Mouse (Mus musculus) stomach, postnatal 0 days (tissue): ENCODE results near the gene Mdga1. TPM values are rescaled to one million over a fixed set of nuclear protein-coding genes. Genes with fewer than 3 reads are reported as not detected.

Experiments used
- ATAC-seq: fragments of 200-750 bp; cut with Nextera tagmentation; 2 replicates; pipeline ENCODE4 v1.8.0; 2017; ENCODE audit not compliant: low FRiP score, low TSS enrichment
- DNase-seq: peaks from one replicate; pipeline ENCODE4 v3.0.0-alpha.2; 2016; ENCODE audit warnings: low spot score
- H3K27ac ChIP-seq: fragments of 300-500 bp; sonication (generic); replicated peaks from 2 replicates; pipeline ENCODE4 v1.5.1; 2014; ENCODE audit warnings: mild to moderate bottlenecking, control low read depth
- H3K27me3 ChIP-seq: fragments of 300-500 bp; sonication (generic); 2 replicates; pipeline ENCODE4 v1.6.1; 2014; ENCODE audit warnings: low read length; ENCODE audit not compliant: control insufficient read depth, insufficient read depth
- H3K36me3 ChIP-seq: fragments of 300-500 bp; sonication (generic); 2 replicates; pipeline ENCODE4 v1.6.1; 2014; ENCODE audit warnings: low read length, mixed read lengths; ENCODE audit not compliant: control insufficient read depth, insufficient read depth
- H3K4me1 ChIP-seq: fragments of 300-500 bp; sonication (generic); replicated peaks from 2 replicates; pipeline ENCODE4 v1.6.1; 2014; ENCODE audit warnings: antibody characterized with exemption; ENCODE audit not compliant: control insufficient read depth, insufficient read depth
- H3K4me2 ChIP-seq: fragments of 300-500 bp; sonication (generic); replicated peaks from 2 replicates; pipeline ENCODE4 v1.6.1; 2014; ENCODE audit warnings: low read depth, mild to moderate bottlenecking, control low read depth, moderate library complexity
- H3K4me3 ChIP-seq: fragments of 300-500 bp; sonication (generic); 2 replicates; pipeline ENCODE4 v1.5.1; 2014; ENCODE audit warnings: low read depth, low read length, control low read depth
- H3K9ac ChIP-seq: fragments of 300-500 bp; sonication (generic); 2 replicates; pipeline ENCODE4 v1.6.1; 2014; ENCODE audit warnings: mild to moderate bottlenecking, low read length, control low read depth, mixed read lengths
- H3K9me3 ChIP-seq: fragments of 300-500 bp; sonication (generic); 2 replicates; pipeline ENCODE4 v1.6.1; 2016; ENCODE audit warnings: low read length; ENCODE audit not compliant: control insufficient read depth
- CTCF ChIP-seq: IDR thresholded peaks from 2 replicates; pipeline ENCODE4 v1.5.1; 2016; ENCODE audit warnings: antibody characterized with exemption, low read depth, mild to moderate bottlenecking, moderate library complexity
- EP300 ChIP-seq: optimal IDR thresholded peaks from 2 replicates; pipeline ENCODE3; 2016; ENCODE audit warnings: antibody characterized with exemption
- WGBS: fragments of 180-500 bp; shearing (Covaris S2); extraction: QIAGEN DNeasy Blood & Tissue Kit; methylation state at CpG from one replicate; pipeline ENCODE4 v1.1.7; 2014; 5-methylcytosine and 5-hydroxymethylcytosine counted together
- polyA plus RNA-seq: library from polyadenylated mRNA; unstranded; fragments of >200 nt; fragmentation: Nextera tagmentation; extraction: Ambion mirVana; gene quantifications from 2 replicates; pipeline ENCODE4 v1.2.1, GENCODE M21; 2015

Gene Mdga1
- polyA plus RNA-seq, 1 experiment from 2014 or later, result 2.1 TPM

DNA sequence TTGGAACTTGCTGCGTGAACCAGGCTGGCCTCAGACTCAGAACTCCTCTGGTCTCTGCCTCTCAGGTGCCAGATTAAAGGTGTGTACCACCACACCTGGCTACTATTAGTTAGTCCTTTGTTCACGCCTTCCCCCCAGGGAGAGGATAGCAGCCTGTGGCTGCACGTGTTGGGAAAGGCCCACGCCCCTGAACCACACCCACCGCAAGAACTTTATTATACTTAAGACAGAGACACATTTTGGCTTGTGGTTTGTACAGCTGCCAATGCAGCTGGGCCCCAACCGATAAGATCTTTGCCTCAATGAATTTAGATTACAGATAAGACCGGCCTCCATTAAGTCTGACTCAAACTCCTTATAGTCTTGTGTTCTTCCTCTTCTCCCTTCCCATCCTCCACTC, 10.0 kb upstream of the Mdga1 start:
- TF ChIP-seq CTCF (no peak), EP300 (no peak)
- no peak overlapping the region for H3K27ac ChIP-seq
- H3K27me3 ChIP-seq, result no peaks in the 10 kb centered on the region
- no peaks in the 10 kb centered on the region for H3K9me3 ChIP-seq
- DNase-seq (no peak), ATAC-seq (peak; percentile 48; the same call in 1 of the 2 replicates)
- H3K4me2 ChIP-seq, result no peak overlapping the region
- no peaks in the 10 kb centered on the region for H3K4me1 ChIP-seq
- H3K4me3 ChIP-seq, result no peak overlapping the region
- WGBS, result 48% methylated on average over 7 of the region's 7 CpGs
- H3K9ac ChIP-seq, result no peak overlapping the region
- H3K36me3 ChIP-seq, result no peaks in the 10 kb centered on the region

DNA sequence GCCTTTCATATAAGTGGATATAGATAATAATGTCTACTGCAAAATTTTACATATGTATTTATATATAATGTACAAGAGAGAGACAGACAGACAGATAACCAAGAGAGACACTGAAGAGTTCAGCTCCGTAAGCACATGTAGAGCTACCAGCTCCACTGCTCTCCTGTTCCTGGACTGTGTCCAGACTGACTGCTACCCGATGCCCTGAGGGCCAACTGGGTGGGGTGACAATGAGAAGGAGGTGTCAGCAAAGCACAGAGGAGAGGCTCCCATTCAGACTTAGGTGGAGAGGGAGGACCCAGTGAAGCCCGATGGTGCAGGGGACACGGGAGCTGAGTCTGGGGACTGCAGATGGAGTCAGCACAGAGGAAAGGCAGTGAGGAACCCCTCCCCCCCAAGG, 9.1 kb upstream of the Mdga1 start:
- WGBS, result 48% methylated on average over 4 of the region's 4 CpGs
- H3K27ac ChIP-seq, result no peak overlapping the region
- no peak overlapping the region for H3K9ac ChIP-seq
- H3K4me1 ChIP-seq, result no peaks in the 10 kb centered on the region
- TF ChIP-seq EP300, result no peak
- no peaks in the 10 kb centered on the region for H3K27me3 ChIP-seq
- DNase-seq (no peak), ATAC-seq (no peak)
- no peak overlapping the region for H3K4me2 ChIP-seq
- no peaks in the 10 kb centered on the region for H3K9me3 ChIP-seq
- no peak overlapping the region for H3K4me3 ChIP-seq
- H3K36me3 ChIP-seq, result no peaks in the 10 kb centered on the region

DNA sequence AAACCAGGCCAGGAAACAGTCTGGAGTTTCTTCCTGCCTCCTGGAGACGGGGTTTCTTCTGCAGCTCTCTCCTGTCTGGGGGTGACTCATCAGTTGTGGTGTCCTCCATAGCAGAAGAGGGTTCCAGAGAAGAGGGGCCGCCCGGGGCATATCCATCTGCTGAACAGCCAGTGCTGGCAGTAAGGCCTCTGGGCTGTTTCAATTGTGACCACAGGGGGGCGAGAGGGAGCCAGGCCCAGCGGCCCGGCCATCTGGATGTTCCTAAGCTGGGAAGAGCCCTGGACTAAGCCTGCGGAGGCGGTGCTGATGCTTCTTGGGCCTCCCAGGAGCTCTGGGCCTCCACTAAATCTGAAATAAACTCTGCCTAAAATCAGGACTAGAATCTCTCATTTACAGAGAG, 5.8 kb upstream of the Mdga1 start:
- no peak for TF ChIP-seq EP300
- peak; percentile 97 for TF ChIP-seq CTCF
- Histone ChIP-seq H3K4me2 (no peak overlapping the region), H3K27me3 (no peaks in the 10 kb centered on the region), H3K9me3 (no peaks in the 10 kb centered on the region), H3K27ac (no peak overlapping the region), H3K36me3 (no peaks in the 10 kb centered on the region), H3K4me1 (no peaks in the 10 kb centered on the region), H3K9ac (no peak overlapping the region), H3K4me3 (no peak overlapping the region)
- 3% methylated on average over 8 of the region's 8 CpGs for WGBS
- peak; percentile 85 for ATAC-seq
- DNase-seq, result peak; percentile 88

DNA sequence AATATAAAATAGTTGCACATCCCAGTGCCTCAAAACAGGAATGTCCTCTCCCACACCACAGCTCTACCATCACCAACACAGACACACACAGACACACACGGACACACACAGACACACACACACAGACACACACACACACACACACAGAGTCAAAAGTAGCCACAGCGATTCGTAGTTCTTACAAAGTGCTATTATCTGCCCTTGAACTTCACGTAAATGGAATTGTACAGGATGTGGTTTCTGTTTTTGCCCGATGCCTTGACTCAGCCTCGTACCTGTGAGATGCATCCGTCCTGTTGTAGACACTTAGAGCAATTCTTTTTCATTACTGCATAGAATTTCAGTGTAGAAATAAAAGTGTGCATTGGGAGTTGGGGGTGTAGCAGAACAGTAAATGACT, 3.3 kb upstream of the Mdga1 start:
- TF ChIP-seq EP300 (no peak), CTCF (no peak)
- Histone ChIP-seq H3K36me3 (no peaks in the 10 kb centered on the region), H3K4me3 (no peak overlapping the region), H3K27ac (no peak overlapping the region), H3K9me3 (no peaks in the 10 kb centered on the region), H3K4me2 (no peak overlapping the region), H3K4me1 (no peaks in the 10 kb centered on the region), H3K27me3 (no peaks in the 10 kb centered on the region), H3K9ac (no peak overlapping the region)
- ATAC-seq (no peak), DNase-seq (no peak)
- 93% methylated on average over 7 of the region's 7 CpGs for WGBS

DNA sequence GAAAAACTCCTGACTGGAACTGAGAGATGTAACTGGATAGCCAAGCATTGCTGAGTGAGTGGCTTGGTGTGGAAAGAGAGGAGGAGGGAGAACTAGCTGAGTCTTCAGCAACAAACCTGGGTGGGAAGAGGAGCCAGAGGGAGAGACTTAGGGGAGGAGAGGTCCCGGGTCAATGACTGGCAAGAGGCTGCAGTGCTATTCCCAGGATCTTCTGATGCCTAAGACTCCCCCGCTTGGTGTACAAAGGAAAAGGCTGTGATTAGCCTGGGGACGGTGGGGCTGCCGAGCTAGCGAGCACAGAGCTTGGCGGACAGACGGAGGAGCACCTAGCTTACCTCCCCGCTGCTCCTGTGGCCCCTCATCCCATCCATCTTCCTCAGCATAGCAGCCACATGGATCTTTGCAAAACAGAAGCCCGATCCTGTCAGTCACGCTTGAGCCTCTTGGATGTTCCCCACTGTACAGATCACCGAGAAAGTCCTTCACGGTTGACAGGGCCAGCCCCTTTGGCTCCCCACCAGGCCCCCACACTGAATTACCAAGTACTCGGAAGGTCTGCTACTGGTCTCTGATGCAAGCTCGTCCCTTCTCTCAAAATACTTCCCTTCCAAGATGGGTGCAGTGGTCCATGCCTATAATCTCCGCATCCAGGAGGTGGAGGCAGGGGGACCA, 2.0 kb upstream of the Mdga1 start:
- no peak overlapping the region for H3K27ac ChIP-seq
- no peak overlapping the region for H3K4me2 ChIP-seq
- no peaks in the 10 kb centered on the region for H3K4me1 ChIP-seq
- TF ChIP-seq EP300, result no peak
- no peak for TF ChIP-seq CTCF
- no peak overlapping the region for H3K4me3 ChIP-seq
- ATAC-seq (no peak), DNase-seq (no peak)
- no peak overlapping the region for H3K9ac ChIP-seq
- no peaks in the 10 kb centered on the region for H3K9me3 ChIP-seq
- no peaks in the 10 kb centered on the region for H3K36me3 ChIP-seq
- H3K27me3 ChIP-seq, result no peaks in the 10 kb centered on the region
- WGBS, result 56% methylated on average over 15 of the region's 15 CpGs

DNA sequence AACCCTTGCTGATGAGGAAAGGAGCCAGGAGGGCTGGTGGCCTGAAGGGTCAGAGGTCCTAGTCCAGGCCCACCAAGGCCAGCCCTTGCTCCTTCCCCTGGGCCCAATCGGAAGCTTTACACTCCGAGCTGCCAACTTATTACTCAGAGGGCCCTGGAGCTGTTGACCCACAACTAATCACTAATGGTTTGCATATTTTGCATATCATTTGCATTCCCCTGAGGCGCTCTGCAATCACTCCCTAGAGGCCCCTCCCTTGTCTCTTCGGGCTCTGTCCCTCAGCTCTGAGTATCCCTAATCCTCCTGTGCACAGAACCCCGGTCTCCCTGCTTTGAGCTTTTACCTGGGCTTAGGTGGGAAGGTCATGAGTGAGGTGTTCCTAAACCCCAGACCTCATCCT, 4.4 kb downstream of the Mdga1 start:
- Histone ChIP-seq H3K9ac (no peak overlapping the region), H3K4me2 (no peak overlapping the region), H3K27me3 (no peaks in the 10 kb centered on the region), H3K4me1 (0 out of 2 replicates have a peak, but pooled peaks cover 3% of the 10 kb centered on the region), H3K4me3 (no peak overlapping the region), H3K36me3 (no peaks in the 10 kb centered on the region), H3K27ac (no peak overlapping the region), H3K9me3 (no peaks in the 10 kb centered on the region)
- ATAC-seq, result no peak
- WGBS, result 48% methylated on average over 5 of the region's 5 CpGs
- no peak for TF ChIP-seq EP300
- TF ChIP-seq CTCF, result no peak
- DNase-seq, result no peak
